Mouse (Mus musculus) left cerebral cortex, adult 8-10 months (tissue): ENCODE results near the gene 2310030G06Rik. TPM values are rescaled to one million over a fixed set of nuclear protein-coding genes. Genes with fewer than 3 reads are reported as not detected.
A peak's percentile ranks its signal among the peaks of the same experiment; 100 is the strongest.

Source experiments
- DNase-seq, 2 experiments: peaks; one replicate each; pipeline ENCODE4 v3.0.0; 2022; ENCODE audit warnings: low spot score in 2 of 2
- total RNA-seq, 4 experiments: library from RNA; stranded (reverse); gene quantifications; 2 replicates each; pipeline ENCODE4 v1.2.4; 2022

Gene 2310030G06Rik
- total RNA-seq, 4 experiments from 2014 or later = 2.7 to 3.7 (median 3.1) TPM

GRCm38 (mm10) chr9:50742744-50743143 is 3.6 kb downstream of the 2310030G06Rik start:
- no peak for DNase-seq

- DNase-seq = no peak
These were observed 4.1 kb downstream of the 2310030G06Rik start for GRCm38 (mm10) chr9:50742261-50742660.

GRCm38 (mm10) chr9:50740867-50741784 is 5.2 kb downstream of the 2310030G06Rik start:
- DNase-seq = no peak

- peak; percentile 80 to 84 for DNase-seq
These were observed 7.1 kb downstream of the 2310030G06Rik start, which contains the start of gene Dixdc1 for GRCm38 (mm10) chr9:50738914-50739870. Gene Dixdc1 (minus strand): TSS chr9:50739517.

- no peak for DNase-seq
These were observed 11.3 kb downstream of the 2310030G06Rik start for GRCm38 (mm10) chr9:50734989-50735388.

GRCm38 (mm10) chr9:50732560-50732959 is 13.8 kb downstream of the 2310030G06Rik start:
- DNase-seq = no peak

- DNase-seq = no peak
These were observed 16.7 kb downstream of the 2310030G06Rik start for GRCm38 (mm10) chr9:50729600-50729999.

GRCm38 (mm10) chr9:50727925-50728651 is 18.2 kb downstream of the 2310030G06Rik start:
- DNase-seq = peak; percentile 64 to 92

GRCm38 (mm10) chr9:50727171-50727924 is 19.0 kb downstream of the 2310030G06Rik start:
- DNase-seq = peak in 1 of 2 experiments; percentile 79

- no peak for DNase-seq
These were observed 20.3 kb downstream of the 2310030G06Rik start for GRCm38 (mm10) chr9:50725921-50726590.

GRCm38 (mm10) chr9:50724661-50725330 is 21.5 kb downstream of the 2310030G06Rik start:
- DNase-seq = no peak

GRCm38 (mm10) chr9:50724147-50724546 is 22.2 kb downstream of the 2310030G06Rik start:
- DNase-seq = no peak

GRCm38 (mm10) chr9:50723406-50723805 is 22.9 kb downstream of the 2310030G06Rik start:
- no peak for DNase-seq

GRCm38 (mm10) chr9:50722451-50722911 is 23.9 kb downstream of the 2310030G06Rik start:
- DNase-seq = no peak

- DNase-seq = no peak
These were observed 25.3 kb downstream of the 2310030G06Rik start for GRCm38 (mm10) chr9:50721061-50721460.

GRCm38 (mm10) chr9:50718878-50719277 is 27.5 kb downstream of the 2310030G06Rik start:
- no peak for DNase-seq

GRCm38 (mm10) chr9:50714188-50714587 is 32.1 kb downstream of the 2310030G06Rik start:
- DNase-seq = no peak

- no peak for DNase-seq
These were observed 35.0 kb downstream of the 2310030G06Rik start for GRCm38 (mm10) chr9:50711337-50711736.

- DNase-seq = no peak
These were observed 37.2 kb downstream of the 2310030G06Rik start for GRCm38 (mm10) chr9:50709108-50709507.
